Mouse (Mus musculus) ES-E14 (cell line): ENCODE results near the gene Dpt. TPM values are rescaled to one million over a fixed set of nuclear protein-coding genes. Genes with fewer than 3 reads are reported as not detected.
A peak's percentile ranks its signal among the peaks of the same experiment; 100 is the strongest.

Experiments
- DNase-seq: peaks from one replicate; pipeline ENCODE4 v3.0.0-alpha.2; 2013; ENCODE audit warnings: low read depth, low spot score
- H3K27ac ChIP-seq: 2 replicates; pipeline ENCODE4 v1.5.1; 2012; ENCODE audit warnings: low read depth, mild to moderate bottlenecking, low read length, moderate library complexity, mixed read lengths; ENCODE audit not compliant: poor library complexity, insufficient read depth, severe bottlenecking
- H3K36me3 ChIP-seq: 2 replicates; pipeline ENCODE4 v1.6.1; 2012; ENCODE audit warnings: mild to moderate bottlenecking, low read length, moderate library complexity, mixed read lengths; ENCODE audit not compliant: control insufficient read depth, poor library complexity, insufficient read depth, severe bottlenecking
- H3K4me1 ChIP-seq, 2 experiments: fragments of 150-350 bp in 1 of 2; sonication (generic) in 1 of 2; 2 replicates each; pipeline ENCODE4 v1.6.1; 2012; ENCODE audit warnings: low read length in 2 of 2, mild to moderate bottlenecking in 1 of 2, mixed read lengths in 1 of 2; ENCODE audit not compliant: control insufficient read depth in 2 of 2, insufficient read depth in 2 of 2, poor library complexity in 1 of 2
- H3K4me3 ChIP-seq, 2 experiments: fragments of 150-350 bp in 1 of 2; sonication (generic) in 1 of 2; 2 replicates each; pipeline ENCODE4 v1.5.1; 2012; ENCODE audit warnings: low read length in 2 of 2, low read depth in 1 of 2, mild to moderate bottlenecking in 1 of 2, mixed read lengths in 1 of 2; ENCODE audit not compliant: insufficient read depth in 1 of 2, poor library complexity in 1 of 2, severe bottlenecking in 1 of 2
- H3K9ac ChIP-seq: 2 replicates; pipeline ENCODE4 v1.6.1; 2012; ENCODE audit warnings: low read depth, mild to moderate bottlenecking, low read length, mixed read lengths; ENCODE audit not compliant: poor library complexity, insufficient read depth, severe bottlenecking
- H3K9me3 ChIP-seq: fragments of 150-350 bp; sonication (generic); 2 replicates; pipeline ENCODE4 v1.6.1; 2012; ENCODE audit warnings: low read depth, mild to moderate bottlenecking, low read length; ENCODE audit not compliant: control insufficient read depth, insufficient read depth
- CHD2 ChIP-seq: IDR thresholded peaks from 2 replicates; pipeline ENCODE4 v1.6.1; 2014; ENCODE audit warnings: mild to moderate bottlenecking, low read depth, low read length, inconsistent platforms
- HCFC1 ChIP-seq: IDR thresholded peaks from 2 replicates; pipeline ENCODE4 v1.6.1; 2012; ENCODE audit warnings: low read length, inconsistent platforms, borderline replicate concordance; ENCODE audit not compliant: insufficient read depth
- MAFK ChIP-seq: IDR thresholded peaks from 2 replicates; pipeline ENCODE4 v1.6.1; 2014; ENCODE audit warnings: mild to moderate bottlenecking, low read depth, low read length, inconsistent platforms; ENCODE audit not compliant: insufficient read depth
- ZC3H11A ChIP-seq: IDR thresholded peaks from 2 replicates; pipeline ENCODE4 v1.6.1; 2012; ENCODE audit warnings: low read depth, mild to moderate bottlenecking, inconsistent platforms, low read length, borderline replicate concordance
- ZNF384 ChIP-seq: IDR thresholded peaks from 2 replicates; pipeline ENCODE4 v1.6.1; 2012; ENCODE audit warnings: low read depth, low read length, inconsistent platforms
- in situ Hi-C, 2 experiments: fragments of 600-800 bp; cut with MboI; formaldehyde crosslinking; loops; one replicate each; pipeline ENCODE4 v1.15.1; 2025; ENCODE audit warnings: low sequenced_read_pairs in 2 of 2, inconsistent platforms in 1 of 2; ENCODE audit not compliant: unreplicated experiment in 2 of 2
- total RNA-seq: library from RNA; depleted of rRNA; stranded (reverse); fragments of 300-350 nt; gene quantifications from 2 replicates; pipeline ENCODE4 v1.2.3, GENCODE M21; 2012; rRNA removed

Dpt gene
- total RNA-seq, 1 experiment: not detected

GRCm38 (mm10) chr1:164862946-164863883, 66.8 kb downstream of the Dpt start:
- no peaks in the 10 kb centered on the region for H3K9me3 ChIP-seq

DNA sequence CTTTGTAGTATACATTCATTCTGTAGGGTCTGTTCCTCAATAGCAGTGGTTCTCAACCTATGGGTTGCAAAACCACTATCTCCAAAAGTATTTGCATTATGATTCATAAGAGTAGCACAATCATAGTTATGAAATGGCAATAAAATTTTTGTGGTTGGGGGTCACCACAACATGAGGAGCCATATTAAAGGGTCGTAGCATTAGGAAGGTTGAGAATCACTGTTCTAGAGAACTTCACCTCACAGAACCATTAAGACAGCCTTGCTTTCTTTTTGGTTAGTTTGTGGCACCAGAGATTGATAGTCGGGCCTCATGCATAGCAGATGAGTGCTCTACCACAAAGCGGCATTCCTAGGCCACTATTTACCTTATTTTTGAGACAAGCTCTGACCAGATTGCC, 68.2 kb downstream of the Dpt start:
- no peak for DNase-seq
- no peaks in the 10 kb centered on the region for H3K36me3 ChIP-seq
- in situ Hi-C loops: no loop called here
- no peak overlapping the region for H3K27ac ChIP-seq
- H3K4me1 ChIP-seq: no peaks in the 10 kb centered on the region
- no peak overlapping the region for H3K9ac ChIP-seq
- H3K4me3 ChIP-seq: no peak overlapping the region
- H3K9me3 ChIP-seq: no peaks in the 10 kb centered on the region
- TF ChIP-seq CHD2 (no peak), ZC3H11A (no peak), MAFK (no peak), ZNF384 (no peak), HCFC1 (no peak)

More at GRCm38 (mm10) chr1:164862946-164863883, 66.8 kb downstream of the Dpt start:
- no peak overlapping the region for H3K27ac ChIP-seq
- H3K4me3 ChIP-seq: no peak overlapping the region
- in situ Hi-C loops: no loop called here
- no peak for DNase-seq
- TF ChIP-seq CHD2 (no peak), MAFK (no peak), ZNF384 (no peak)
- no peaks in the 10 kb centered on the region for H3K4me1 ChIP-seq
- no peak overlapping the region for H3K9ac ChIP-seq
- H3K36me3 ChIP-seq: no peaks in the 10 kb centered on the region

DNA sequence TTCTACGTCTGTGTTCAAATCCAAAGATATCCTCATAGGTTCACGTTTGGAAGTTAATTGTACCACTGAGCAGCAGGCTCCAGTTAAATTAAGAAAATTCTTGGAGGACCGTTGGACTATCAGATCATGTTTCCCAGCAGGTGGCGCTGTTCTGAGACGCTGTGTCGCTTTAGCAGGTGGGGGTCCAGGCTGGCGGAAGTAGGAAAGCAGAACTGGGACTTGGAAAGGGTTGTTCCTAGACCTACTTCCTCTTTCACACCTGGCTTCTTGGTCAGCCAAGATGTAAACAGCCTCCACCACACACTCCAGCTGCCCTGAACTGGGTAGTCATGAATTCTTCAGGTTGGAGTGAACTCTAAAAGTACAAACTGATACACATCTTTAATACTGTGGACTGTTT, 74.2 kb downstream of the Dpt start:
- Histone ChIP-seq H3K4me1 (no peaks in the 10 kb centered on the region), H3K9me3 (no peaks in the 10 kb centered on the region), H3K36me3 (no peaks in the 10 kb centered on the region), H3K27ac (no peak overlapping the region), H3K4me3 (no peak overlapping the region), H3K9ac (no peak overlapping the region)
- peak; percentile 65 for DNase-seq
- TF ChIP-seq CHD2: no peak
- no peak for TF ChIP-seq ZNF384
- no peak for TF ChIP-seq HCFC1
- no peak for TF ChIP-seq ZC3H11A
- no peak for TF ChIP-seq MAFK
- in situ Hi-C loops: no loop called here

Other genes with a start within 250 kb of the Dpt start
- not detected in 2 replicates for gene Xcl1, start 138.9 kb downstream of the Dpt start, total RNA-seq